Mouse (Mus musculus) ES-Bruce4 (cell line): ENCODE data around the gene Dlx4.

ENCODE experiments used
- CTCF ChIP-seq: IDR thresholded peaks from one replicate; pipeline ENCODE4 v1.8.1; 2011; ENCODE audit warnings: low read depth, low read length
- EP300 ChIP-seq: IDR thresholded peaks from 2 replicates; pipeline ENCODE4 v1.6.1; 2011; ENCODE audit warnings: low read depth, low read length; ENCODE audit not compliant: insufficient read depth
- POLR2A ChIP-seq: IDR thresholded peaks from one replicate; pipeline ENCODE4 v1.8.1; 2011; ENCODE audit warnings: low read length; ENCODE audit not compliant: insufficient read depth

- no peak for TF ChIP-seq EP300
- TF ChIP-seq CTCF: no peak
- TF ChIP-seq POLR2A: no peak
Observed at GRCm38 (mm10) chr11:95109000-95109399, 37.1 kb downstream of the Dlx4 start.
